Mouse (Mus musculus): ENCODE measurements at regions not wholly inside any gene's neighbourhood (a gene's known extent, or its start where the extent isn't known, plus 50 kb on each side); places are given as distances from the start of the nearest gene placed in this dataset.

- Histone ChIP-seq H3K4me2 (replicated peaks; ENCODE audit: low read depth, low read length, severe bottlenecking) (no peak overlapping the region), H3K4me3 (replicated peaks; ENCODE audit: low read length) (no peak overlapping the region), H3K9me3 (ENCODE audit: control insufficient read depth, low read length) (no peaks in the 10 kb centered on the region), H3K27me3 (ENCODE audit: control insufficient read depth, insufficient read depth, low read length) (no peaks in the 10 kb centered on the region), H3K9ac (ENCODE audit: low read depth, low read length, severe bottlenecking) (no peak overlapping the region), H3K36me3 (ENCODE audit: control insufficient read depth, insufficient read depth, low read length) (no peaks in the 10 kb centered on the region), H3K27ac (replicated peaks; ENCODE audit: low read depth, low read length) (no peak overlapping the region), H3K4me1 (ENCODE audit: control insufficient read depth, insufficient read depth, low read length) (no peaks in the 10 kb centered on the region)
- DNase-seq (ENCODE audit: low spot score) (no peak), ATAC-seq (ENCODE audit: low FRiP score, low read depth) (no peak)
- WGBS, result 71% methylated on average over 3 of the region's 3 CpGs
- TF ChIP-seq POLR2A (IDR thresholded peaks at IDR 0.05; ENCODE audit: borderline replicate concordance, extremely low read depth, insufficient read depth, insufficient read length), result no peak
Observed at GRCm38 (mm10) chr12:9924561-9924960, 354.6 kb downstream of the Osr1 start.

GRCm38 (mm10) chr12:9934158-9934557 lies 364.2 kb downstream of the Osr1 start:
- no peak overlapping the region for H3K27ac ChIP-seq (replicated peaks; ENCODE audit: low read depth, low read length)
- WGBS, result 75% methylated on average over 3 of the region's 3 CpGs
- ATAC-seq (ENCODE audit: low FRiP score, low read depth), result no peak
- no peak for DNase-seq (ENCODE audit: low spot score)
- H3K4me2 ChIP-seq (replicated peaks; ENCODE audit: low read depth, low read length, severe bottlenecking), result no peak overlapping the region
- H3K36me3 ChIP-seq (ENCODE audit: control insufficient read depth, insufficient read depth, low read length), result no peaks in the 10 kb centered on the region
- no peaks in the 10 kb centered on the region for H3K27me3 ChIP-seq (ENCODE audit: control insufficient read depth, insufficient read depth, low read length)
- H3K4me1 ChIP-seq (ENCODE audit: control insufficient read depth, insufficient read depth, low read length), result no peaks in the 10 kb centered on the region
- TF ChIP-seq POLR2A (IDR thresholded peaks at IDR 0.05; ENCODE audit: borderline replicate concordance, extremely low read depth, insufficient read depth, insufficient read length), result no peak
- no peak overlapping the region for H3K9ac ChIP-seq (ENCODE audit: low read depth, low read length, severe bottlenecking)
- no peak overlapping the region for H3K4me3 ChIP-seq (replicated peaks; ENCODE audit: low read length)
- no peaks in the 10 kb centered on the region for H3K9me3 ChIP-seq (ENCODE audit: control insufficient read depth, low read length)

GRCm38 (mm10) chr12:9941357-9941756 lies 371.4 kb downstream of the Osr1 start:
- DNase-seq (ENCODE audit: low spot score), result peak; percentile 33
- ATAC-seq (ENCODE audit: low FRiP score, low read depth), result peak; percentile 67
- H3K9ac ChIP-seq (ENCODE audit: low read depth, low read length, severe bottlenecking), result no peak overlapping the region
- 27% methylated on average over 1 of the region's 1 CpGs for WGBS
- TF ChIP-seq POLR2A (IDR thresholded peaks at IDR 0.05; ENCODE audit: borderline replicate concordance, extremely low read depth, insufficient read depth, insufficient read length), result no peak
- no peaks in the 10 kb centered on the region for H3K4me1 ChIP-seq (ENCODE audit: control insufficient read depth, insufficient read depth, low read length)
- no peaks in the 10 kb centered on the region for H3K9me3 ChIP-seq (ENCODE audit: control insufficient read depth, low read length)
- no peak overlapping the region for H3K27ac ChIP-seq (replicated peaks; ENCODE audit: low read depth, low read length)
- no peaks in the 10 kb centered on the region for H3K27me3 ChIP-seq (ENCODE audit: control insufficient read depth, insufficient read depth, low read length)
- H3K36me3 ChIP-seq (ENCODE audit: control insufficient read depth, insufficient read depth, low read length), result no peaks in the 10 kb centered on the region
- H3K4me3 ChIP-seq (replicated peaks; ENCODE audit: low read length), result no peak overlapping the region
- H3K4me2 ChIP-seq (replicated peaks; ENCODE audit: low read depth, low read length, severe bottlenecking), result no peak overlapping the region

GRCm38 (mm10) chr12:9941823-9942222 lies 371.9 kb downstream of the Osr1 start:
- Histone ChIP-seq H3K27me3 (ENCODE audit: control insufficient read depth, insufficient read depth, low read length) (no peaks in the 10 kb centered on the region), H3K27ac (replicated peaks; ENCODE audit: low read depth, low read length) (no peak overlapping the region), H3K9me3 (ENCODE audit: control insufficient read depth, low read length) (no peaks in the 10 kb centered on the region), H3K4me2 (replicated peaks; ENCODE audit: low read depth, low read length, severe bottlenecking) (no peak overlapping the region), H3K36me3 (ENCODE audit: control insufficient read depth, insufficient read depth, low read length) (no peaks in the 10 kb centered on the region), H3K4me1 (ENCODE audit: control insufficient read depth, insufficient read depth, low read length) (no peaks in the 10 kb centered on the region), H3K4me3 (replicated peaks; ENCODE audit: low read length) (no peak overlapping the region), H3K9ac (ENCODE audit: low read depth, low read length, severe bottlenecking) (no peak overlapping the region)
- TF ChIP-seq POLR2A (IDR thresholded peaks at IDR 0.05; ENCODE audit: borderline replicate concordance, extremely low read depth, insufficient read depth, insufficient read length), result no peak
- 85% methylated on average over 3 of the region's 3 CpGs for WGBS
- DNase-seq (ENCODE audit: low spot score), result no peak
- ATAC-seq (ENCODE audit: low FRiP score, low read depth), result no peak

GRCm38 (mm10) chr12:9948784-9949183 lies 378.9 kb downstream of the Osr1 start:
- no peak for ATAC-seq (ENCODE audit: low FRiP score, low read depth)
- H3K9ac ChIP-seq (ENCODE audit: low read depth, low read length, severe bottlenecking), result no peak overlapping the region
- H3K27me3 ChIP-seq (ENCODE audit: control insufficient read depth, insufficient read depth, low read length), result no peaks in the 10 kb centered on the region
- no peaks in the 10 kb centered on the region for H3K9me3 ChIP-seq (ENCODE audit: control insufficient read depth, low read length)
- WGBS, result 59% methylated on average over 4 of the region's 4 CpGs
- DNase-seq (ENCODE audit: low spot score), result no peak
- no peak overlapping the region for H3K4me2 ChIP-seq (replicated peaks; ENCODE audit: low read depth, low read length, severe bottlenecking)
- H3K4me3 ChIP-seq (replicated peaks; ENCODE audit: low read length), result no peak overlapping the region
- H3K36me3 ChIP-seq (ENCODE audit: control insufficient read depth, insufficient read depth, low read length), result no peaks in the 10 kb centered on the region
- no peaks in the 10 kb centered on the region for H3K4me1 ChIP-seq (ENCODE audit: control insufficient read depth, insufficient read depth, low read length)
- H3K27ac ChIP-seq (replicated peaks; ENCODE audit: low read depth, low read length), result no peak overlapping the region
- TF ChIP-seq POLR2A (IDR thresholded peaks at IDR 0.05; ENCODE audit: borderline replicate concordance, extremely low read depth, insufficient read depth, insufficient read length), result no peak

- no peaks in the 10 kb centered on the region for H3K4me1 ChIP-seq (ENCODE audit: control insufficient read depth, insufficient read depth, low read length)
- no peaks in the 10 kb centered on the region for H3K36me3 ChIP-seq (ENCODE audit: control insufficient read depth, insufficient read depth, low read length)
- 84% methylated on average over 2 of the region's 2 CpGs for WGBS
- no peak overlapping the region for H3K4me2 ChIP-seq (replicated peaks; ENCODE audit: low read depth, low read length, severe bottlenecking)
- ATAC-seq (ENCODE audit: low FRiP score, low read depth) (no peak), DNase-seq (ENCODE audit: low spot score) (no peak)
- H3K9ac ChIP-seq (ENCODE audit: low read depth, low read length, severe bottlenecking), result no peak overlapping the region
- H3K27ac ChIP-seq (replicated peaks; ENCODE audit: low read depth, low read length), result no peak overlapping the region
- no peak overlapping the region for H3K4me3 ChIP-seq (replicated peaks; ENCODE audit: low read length)
- TF ChIP-seq POLR2A (IDR thresholded peaks at IDR 0.05; ENCODE audit: borderline replicate concordance, extremely low read depth, insufficient read depth, insufficient read length), result no peak
- no peaks in the 10 kb centered on the region for H3K9me3 ChIP-seq (ENCODE audit: control insufficient read depth, low read length)
- no peaks in the 10 kb centered on the region for H3K27me3 ChIP-seq (ENCODE audit: control insufficient read depth, insufficient read depth, low read length)
Observed at GRCm38 (mm10) chr12:9952372-9952771, 382.5 kb downstream of the Osr1 start.
